Mouse (Mus musculus) layer of hippocampus, adult 8-10 months (tissue): ENCODE measurements at regions not wholly inside any gene's neighbourhood (a gene's known extent, or its start where the extent isn't known, plus 50 kb on each side); places are given as distances from the start of the nearest gene placed in this dataset.

ENCODE experiments used
- DNase-seq, 2 experiments: peaks; one replicate each; pipeline ENCODE4 v3.0.0; 2022; ENCODE audit warnings: low spot score in 2 of 2

DNA sequence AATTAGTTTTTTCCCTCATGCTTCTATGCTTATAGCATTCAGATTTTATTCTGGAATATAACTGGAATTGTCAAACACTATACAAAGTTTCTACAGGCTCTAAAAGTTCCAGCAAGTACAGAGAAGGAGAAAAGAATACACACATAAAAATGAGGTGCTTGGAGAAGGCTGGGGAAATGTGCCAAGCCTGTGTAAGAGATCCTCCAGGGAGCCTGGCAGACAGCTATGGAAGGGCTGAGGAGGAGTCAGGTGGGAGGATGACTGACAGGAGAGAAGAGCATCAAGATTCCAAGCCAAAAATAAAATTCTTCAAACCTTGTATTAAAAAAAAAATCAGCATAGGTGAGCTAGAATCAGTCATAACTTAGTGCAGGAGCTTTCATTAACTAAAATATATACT is 1140.3 kb downstream of the Gm9008 start:
- peak in 1 of 2 experiments; percentile 3 for DNase-seq

DNA sequence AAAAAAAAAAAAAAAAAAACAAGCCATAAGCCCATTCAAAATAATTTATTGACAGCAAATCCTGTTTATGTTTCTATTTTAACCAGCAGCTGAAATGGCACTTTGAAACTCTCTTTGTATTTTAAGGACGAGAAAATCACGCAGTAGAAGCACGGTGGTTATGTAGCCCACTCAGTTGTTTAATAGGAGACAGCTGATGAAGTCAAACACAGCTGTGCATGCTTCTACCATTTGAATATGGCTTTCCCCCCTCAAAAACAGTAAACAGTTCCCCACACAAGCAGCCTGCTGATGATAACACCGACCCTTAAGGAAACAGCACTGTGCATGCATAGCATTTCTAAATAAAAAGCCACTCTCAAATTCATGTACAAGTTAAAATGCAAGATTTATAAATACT is 1156.5 kb downstream of the Gm9008 start:
- DNase-seq: no peak
